8 mouse cellular contexts compared by ENCODE assay signal in genomic region chr12:35895875-35896763, GRCm38 (mm10). TPM values are rescaled to one million over a fixed set of nuclear protein-coding genes. Genes with fewer than 3 reads are reported as not detected.
DNase-seq lines count a peak whose midpoint lies in the region; ATAC-seq and TF ChIP-seq lines count a peak whose summit lies in the region.

No protein-coding gene starts in this region.

- no peak overlapping the region for H3K4me3 ChIP-seq in E14TG2a.4 (replicated peaks; ENCODE audit: low read length)
- H3K4me3 ChIP-seq in embryonic facial prominence, embryonic 11.5 days (ENCODE audit: low read depth, low read length) = no peak overlapping the region
- peak overlapping the region; percentile 45 for H3K4me3 ChIP-seq in heart, postnatal 0 days (ENCODE audit: low read depth, low read length)
- H3K4me3 ChIP-seq in lung, adult 2 months (replicated peaks; ENCODE audit: extremely low read depth, low read depth, low read length) = peak overlapping the region; percentile 56

- no peak for TF ChIP-seq EP300 in heart, postnatal 0 days (IDR thresholded peaks at IDR 0.05; ENCODE audit: low read depth)

- H3K4me2 ChIP-seq in embryonic facial prominence, embryonic 11.5 days (ENCODE audit: low read depth, low read length) = no peak overlapping the region
- peak overlapping the region; percentile 68 for H3K4me2 ChIP-seq in heart, postnatal 0 days (ENCODE audit: low read depth, low read length)

- peaks cover 24% of the 10 kb centered on the region for H3K4me1 ChIP-seq in E14TG2a.4 (replicated peaks; ENCODE audit: low read depth, low read length)
- no peaks in the 10 kb centered on the region; the same call in none of the 2 replicates for H3K4me1 ChIP-seq in embryonic facial prominence, embryonic 11.5 days (ENCODE audit: control insufficient read depth, insufficient read depth, low read length)
- no peaks in the 10 kb centered on the region for H3K4me1 ChIP-seq in heart, postnatal 0 days (ENCODE audit: control insufficient read depth, insufficient read depth)
- H3K4me1 ChIP-seq in lung, adult 2 months (ENCODE audit: control insufficient read depth, insufficient read depth, low read length) = no peaks in the 10 kb centered on the region

- 0 out of 2 replicates have a peak, but pooled peaks have one; percentile 48 for ATAC-seq in embryonic facial prominence, embryonic 11.5 days (replicated peaks; ENCODE audit: insufficient number of reproducible peaks, low FRiP score, low TSS enrichment, low read depth)
- no peak for ATAC-seq in heart, postnatal 0 days (ENCODE audit: insufficient read depth, low read depth)
- ATAC-seq in neutrophil, adult 5-6 weeks (ENCODE audit: extremely low read depth, insufficient number of reproducible peaks, low FRiP score, poor library complexity, severe bottlenecking) = peak; percentile 48; the same call in 1 of the 2 replicates
- no peak for ATAC-seq in erythroid progenitor cell, adult 5-6 weeks (replicated peaks; ENCODE audit: low FRiP score, poor library complexity, severe bottlenecking)

- WGBS in embryonic facial prominence, embryonic 11.5 days = 27% methylated on average over 20 of the region's 20 CpGs
- WGBS in heart, postnatal 0 days = 28% methylated on average over 20 of the region's 20 CpGs
- WGBS in lung, adult 2 months = 33% methylated on average over 20 of the region's 20 CpGs

- no peak for TF ChIP-seq POLR2A in lung, adult 2 months (IDR thresholded peaks at IDR 0.05; ENCODE audit: borderline replicate concordance, extremely low read depth, low read depth, low read length)

- no peaks in the 10 kb centered on the region for H3K36me3 ChIP-seq in E14TG2a.4 (ENCODE audit: insufficient read depth, low read length)
- H3K36me3 ChIP-seq in embryonic facial prominence, embryonic 11.5 days (replicated peaks; ENCODE audit: control insufficient read depth, insufficient read depth, low read depth, low read length) = no peaks in the 10 kb centered on the region
- no peaks in the 10 kb centered on the region for H3K36me3 ChIP-seq in heart, postnatal 0 days (replicated peaks; ENCODE audit: control insufficient read depth, insufficient read depth, low read length)

- peak; percentile 69 for DNase-seq in adrenal gland, postnatal 14 days
- DNase-seq in embryonic facial prominence, embryonic 11.5 days (ENCODE audit: low spot score) = peak; percentile 87
- DNase-seq in heart, postnatal 0 days (ENCODE audit: low spot score) = peak; percentile 57
- DNase-seq in kidney, postnatal 36 days = peak; percentile 53 to 83
- peak; percentile 46 for DNase-seq in lung, adult 2 months

- TF ChIP-seq CTCF in E14TG2a.4 (conservative IDR thresholded peaks at IDR 0.05; ENCODE audit: low read length) = peak; percentile 46
- peak; percentile 79 for TF ChIP-seq CTCF in heart, postnatal 0 days (IDR thresholded peaks at IDR 0.05; ENCODE audit: low read depth)
- no peak for TF ChIP-seq CTCF in lung, adult 2 months (IDR thresholded peaks at IDR 0.05; ENCODE audit: insufficient read depth, low read length)

- H3K27me3 ChIP-seq in E14TG2a.4 (ENCODE audit: insufficient read depth, low read length) = peaks cover 26% of the 10 kb centered on the region
- no peaks in the 10 kb centered on the region for H3K27me3 ChIP-seq in embryonic facial prominence, embryonic 11.5 days (ENCODE audit: control insufficient read depth, insufficient read depth, low read length)
- no peaks in the 10 kb centered on the region for H3K27me3 ChIP-seq in heart, postnatal 0 days (ENCODE audit: control insufficient read depth, insufficient read depth, low read length)

- no peak overlapping the region for H3K9ac ChIP-seq in embryonic facial prominence, embryonic 11.5 days (replicated peaks; ENCODE audit: low read length)
- peak overlapping the region; percentile 43 for H3K9ac ChIP-seq in heart, postnatal 0 days (replicated peaks; ENCODE audit: low read depth, low read length)

- no peak overlapping the region for H3K27ac ChIP-seq in embryonic facial prominence, embryonic 11.5 days (replicated peaks; ENCODE audit: low read depth, low read length)
- no peak overlapping the region for H3K27ac ChIP-seq in heart, postnatal 0 days (ENCODE audit: low read depth)

- peaks cover 5% of the 10 kb centered on the region for H3K9me3 ChIP-seq in E14TG2a.4 (ENCODE audit: low read length)
- no peaks in the 10 kb centered on the region for H3K9me3 ChIP-seq in embryonic facial prominence, embryonic 11.5 days (replicated peaks; ENCODE audit: control insufficient read depth, low read length)
- H3K9me3 ChIP-seq in heart, postnatal 0 days (replicated peaks; ENCODE audit: control insufficient read depth, low read length) = no peaks in the 10 kb centered on the region

RNA-seq across cellular contexts. Expression of gene Agr3, which starts 29.3 kb away (rescaled TPM):
- not detected in 2 replicates for total RNA-seq in adrenal gland, postnatal 14 days (2021)
- polyA plus RNA-seq in embryonic facial prominence, embryonic 11.5 days (2014; fragmentation: Nextera tagmentation; extraction: Ambion mirVana) = 0.89 and 1.2 TPM in 2 replicates
- not detected in 2 replicates for total RNA-seq in heart, postnatal 0 days (2014; rRNA removed; ENCODE audit: low replicate concordance)
- 0.19 TPM in 1 of 2 replicates, not detected in the other for polyA plus RNA-seq in heart, postnatal 0 days (2015; fragmentation: Nextera tagmentation; extraction: Ambion mirVana)
- 1.6 and 2.6 TPM in 2 replicates for polyA plus RNA-seq in lung, adult 2 months (2012; rRNA removed)
- total RNA-seq in neutrophil, adult 5-6 weeks (2017) = not detected in 2 replicates
- total RNA-seq in erythroid progenitor cell, adult 5-6 weeks (2015; ENCODE audit: low replicate concordance) = not detected in 2 replicates
- total RNA-seq in erythroid progenitor cell, adult 5-6 weeks (2017; ENCODE audit: low replicate concordance) = not detected in 2 replicates

Comparison
In these comparisons a context has a peak if more than half of its experiments do, and no peak if none do; other contexts are left out.
1. H3K4me3 ChIP-seq: peak in heart, postnatal 0 days (single experiment) and lung, adult 2 months (single experiment); none in E14TG2a.4 (single experiment) and embryonic facial prominence, embryonic 11.5 days (single experiment).
2. ATAC-seq: peak in embryonic facial prominence, embryonic 11.5 days (single experiment) and neutrophil, adult 5-6 weeks (single experiment); none in heart, postnatal 0 days (single experiment) and erythroid progenitor cell, adult 5-6 weeks (single experiment).
3. Peak in every context shown above with its lines, with median percentiles within 50 percentile points of each other: DNase-seq.